Mouse (Mus musculus): ENCODE results near the gene Timp4. TPM values are rescaled to one million over a fixed set of nuclear protein-coding genes. Genes with fewer than 3 reads are reported as not detected.
"Not testable (repeated sequence)": the region's sequence is repeated elsewhere in the genome, so short reads cannot be mapped to it uniquely, and the experiment has no call there.

Gene Timp4
- total RNA-seq, 2 experiments from 2014 or later: 27.9 to 29.4 TPM

GRCm38 (mm10) chr6:115266791-115267190, 14.8 kb upstream of the Timp4 start:
- DNase-seq: no peak
- intact Hi-C loops (cut with DNase I): loop anchor here (1.0 to 10.0 kb wide), 3 partner anchors 41 to 339 kb away; no protein-coding TSS in a partner anchor

- intact Hi-C loops (cut with DNase I): loop anchor here (10.0 kb wide), 1 partner anchor 216 kb away; no protein-coding TSS in a partner anchor
- no peak for DNase-seq
Measured at GRCm38 (mm10) chr6:115260507-115260906, 8.5 kb upstream of the Timp4 start.

GRCm38 (mm10) chr6:115255171-115255570, 3.2 kb upstream of the Timp4 start:
- intact Hi-C loops (cut with DNase I): no loop called here
- DNase-seq: no peak

GRCm38 (mm10) chr6:115251531-115251985, 447 bp downstream of the Timp4 start:
- intact Hi-C loops (cut with DNase I): no loop called here
- peak; percentile 62 to 72 for DNase-seq

GRCm38 (mm10) chr6:115245500-115246058, 6.4 kb downstream of the Timp4 start:
- DNase-seq: no peak
- intact Hi-C loops (cut with DNase I): no loop called here

GRCm38 (mm10) chr6:115244222-115244621, 7.8 kb downstream of the Timp4 start:
- intact Hi-C loops (cut with DNase I): no loop called here
- DNase-seq: no peak

- intact Hi-C loops (cut with DNase I): no loop called here
Measured at GRCm38 (mm10) chr6:115241939-115242338, 10.1 kb downstream of the Timp4 start.

GRCm38 (mm10) chr6:115241131-115241699, 10.8 kb downstream of the Timp4 start:
- intact Hi-C loops (cut with DNase I): no loop called here
- no peak for DNase-seq

More at GRCm38 (mm10) chr6:115241939-115242338, 10.1 kb downstream of the Timp4 start:
- DNase-seq: no peak

GRCm38 (mm10) chr6:115240431-115240830, 11.6 kb downstream of the Timp4 start:
- DNase-seq; intact Hi-C loops (cut with DNase I): not testable (repeated sequence)

GRCm38 (mm10) chr6:115239335-115239734, 12.7 kb downstream of the Timp4 start:
- intact Hi-C loops (cut with DNase I): no loop called here
- DNase-seq: no peak

GRCm38 (mm10) chr6:115238031-115239027, 13.7 kb downstream of the Timp4 start:
- DNase-seq: peak; percentile 27 to 49
- intact Hi-C loops (cut with DNase I): no loop called here

- DNase-seq: peak in 1 of 2 experiments; percentile 30
- intact Hi-C loops (cut with DNase I): loop anchor here (5.0 kb wide), 2 partner anchors 115 to 130 kb away; partner anchors contain the start of gene Pparg
Measured at GRCm38 (mm10) chr6:115232562-115232961, 19.4 kb downstream of the Timp4 start.

- no peak for DNase-seq
- intact Hi-C loops (cut with DNase I): loop anchor here (1.0 to 5.0 kb wide), 3 partner anchors 115 to 305 kb away; partner anchors contain the start of gene Pparg
Measured at GRCm38 (mm10) chr6:115231836-115232235, 20.2 kb downstream of the Timp4 start.

- intact Hi-C loops (cut with DNase I): loop anchor here (5.0 kb wide), 2 partner anchors 117 to 132 kb away; partner anchors contain the start of gene Pparg
- DNase-seq: no peak
Measured at GRCm38 (mm10) chr6:115230557-115230956, 21.4 kb downstream of the Timp4 start.

GRCm38 (mm10) chr6:115227529-115227928, 24.5 kb downstream of the Timp4 start:
- intact Hi-C loops (cut with DNase I): loop anchor here (1.0 kb wide), 1 partner anchor 311 kb away; no protein-coding TSS in a partner anchor
- peak; percentile 80 to 81 for DNase-seq

GRCm38 (mm10) chr6:115227043-115227442, 25.0 kb downstream of the Timp4 start, which contains the start of gene Gm17482:
Gene Gm17482, plus strand, starts transcription at chr6:115227343.
- no peak for DNase-seq
- intact Hi-C loops (cut with DNase I): loop anchor here (1.0 kb wide), 1 partner anchor 311 kb away; no protein-coding TSS in a partner anchor

- intact Hi-C loops (cut with DNase I): loop anchor here (1.0 to 2.0 kb wide), 2 partner anchors 41 to 51 kb away; no protein-coding TSS in a partner anchor
- DNase-seq: no peak
Measured at GRCm38 (mm10) chr6:115225519-115225918, 26.5 kb downstream of the Timp4 start.

GRCm38 (mm10) chr6:115221215-115221641, 30.8 kb downstream of the Timp4 start:
- intact Hi-C loops (cut with DNase I): no loop called here
- DNase-seq: no peak

GRCm38 (mm10) chr6:115213129-115213528, 38.9 kb downstream of the Timp4 start:
- no peak for DNase-seq
- intact Hi-C loops (cut with DNase I): no loop called here

Measured in heart, postnatal 14 days (tissue).